Mouse (Mus musculus): ENCODE measurements at regions not wholly inside any gene's neighbourhood (a gene's known extent, or its start where the extent isn't known, plus 50 kb on each side); places are given as distances from the start of the nearest gene placed in this dataset.

DNA sequence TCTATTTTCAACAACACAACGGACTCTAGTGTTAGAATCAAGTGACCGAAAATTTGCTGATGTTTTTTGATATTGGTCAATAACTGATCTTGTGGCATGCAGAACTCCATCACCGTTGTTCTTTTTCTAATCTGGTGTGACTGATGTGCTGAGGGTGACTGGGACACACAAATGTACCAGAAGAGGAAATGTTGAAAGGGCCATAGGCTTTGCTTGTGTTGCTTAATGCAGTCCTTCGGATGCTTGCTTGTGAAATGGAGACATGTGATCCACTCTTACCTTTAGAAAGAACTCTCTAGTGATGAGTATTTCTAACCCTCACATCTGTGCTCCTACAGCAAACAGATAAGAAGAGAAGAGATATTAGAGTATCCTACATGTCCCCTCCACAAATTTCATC, 145.9 kb upstream of the Thbs1 start:
- no peak for TF ChIP-seq CTCF (IDR thresholded peaks at IDR 0.05; ENCODE audit: low read depth)
- TF ChIP-seq EP300 (IDR thresholded peaks at IDR 0.05; ENCODE audit: low read depth) = peak; percentile 73; the same call in 1 of the 2 replicates

Measured in liver, postnatal 0 days (tissue).